Mouse (Mus musculus): ENCODE results near the gene Lin7c. TPM values are rescaled to one million over a fixed set of nuclear protein-coding genes. Genes with fewer than 3 reads are reported as not detected.

The Lin7c gene
- polyA plus RNA-seq, 1 experiment from 2014 or later, result 61.8 TPM

GRCm38 (mm10) chr2:109890068-109890467, 585 bp upstream of the Lin7c start:
- no peak for ATAC-seq (ENCODE audit: insufficient number of reproducible peaks, insufficient read depth, low FRiP score, low TSS enrichment, low read depth)
- H3K4me2 ChIP-seq, result peak overlapping the region; percentile 49
- 38% methylated on average over 4 of the region's 4 CpGs for WGBS
- H3K27ac ChIP-seq, result peak overlapping the region; percentile 94
- H3K4me1 ChIP-seq (replicated peaks), result peaks cover 22% of the 10 kb centered on the region
- H3K36me3 ChIP-seq, result peaks cover 10% of the 10 kb centered on the region
- H3K9ac ChIP-seq (replicated peaks), result peak overlapping the region; percentile 96
- no peaks in the 10 kb centered on the region for H3K9me3 ChIP-seq
- H3K27me3 ChIP-seq, result no peaks in the 10 kb centered on the region
- H3K4me3 ChIP-seq (replicated peaks), result peak overlapping the region; percentile 91

GRCm38 (mm10) chr2:109891031-109891430, 378 bp downstream of the Lin7c start:
- under 1% methylated on average over 34 of the region's 34 CpGs for WGBS
- peaks cover 22% of the 10 kb centered on the region for H3K4me1 ChIP-seq (replicated peaks)
- no peaks in the 10 kb centered on the region for H3K9me3 ChIP-seq
- peak overlapping the region; percentile 91 for H3K4me3 ChIP-seq (replicated peaks)
- H3K27me3 ChIP-seq, result no peaks in the 10 kb centered on the region
- peak overlapping the region; percentile 96 for H3K9ac ChIP-seq (replicated peaks)
- peak overlapping the region; percentile 94 for H3K27ac ChIP-seq
- H3K36me3 ChIP-seq, result peaks cover 20% of the 10 kb centered on the region
- peak; percentile 83 for ATAC-seq (ENCODE audit: insufficient number of reproducible peaks, insufficient read depth, low FRiP score, low TSS enrichment, low read depth)
- H3K4me2 ChIP-seq, result peak overlapping the region; percentile 71

GRCm38 (mm10) chr2:109891471-109891870, 818 bp downstream of the Lin7c start:
- Histone ChIP-seq H3K4me3 (replicated peaks) (peak overlapping the region; percentile 91), H3K27me3 (no peaks in the 10 kb centered on the region), H3K36me3 (peaks cover 24% of the 10 kb centered on the region), H3K4me1 (replicated peaks) (peaks cover 22% of the 10 kb centered on the region), H3K9me3 (no peaks in the 10 kb centered on the region), H3K27ac (peak overlapping the region; percentile 94), H3K4me2 (peak overlapping the region; percentile 71), H3K9ac (replicated peaks) (peak overlapping the region; percentile 96)
- ATAC-seq (ENCODE audit: insufficient number of reproducible peaks, insufficient read depth, low FRiP score, low TSS enrichment, low read depth), result no peak
- WGBS, result 34% methylated on average over 4 of the region's 4 CpGs

GRCm38 (mm10) chr2:109896311-109896710, 5.7 kb downstream of the Lin7c start:
- no peak overlapping the region for H3K9ac ChIP-seq (replicated peaks)
- ATAC-seq (ENCODE audit: insufficient number of reproducible peaks, insufficient read depth, low FRiP score, low TSS enrichment, low read depth), result no peak
- no peaks in the 10 kb centered on the region for H3K9me3 ChIP-seq
- no peaks in the 10 kb centered on the region for H3K27me3 ChIP-seq
- 87% methylated on average over 7 of the region's 7 CpGs for whole genome bisulfite sequencing
- H3K27ac ChIP-seq, result no peak overlapping the region
- H3K4me3 ChIP-seq (replicated peaks), result no peak overlapping the region
- peaks cover 22% of the 10 kb centered on the region for H3K4me1 ChIP-seq (replicated peaks)
- H3K4me2 ChIP-seq, result no peak overlapping the region
- peaks cover 65% of the 10 kb centered on the region for H3K36me3 ChIP-seq

- Histone ChIP-seq H3K9me3 (no peaks in the 10 kb centered on the region), H3K4me2 (no peak overlapping the region), H3K4me3 (replicated peaks) (no peak overlapping the region), H3K27ac (no peak overlapping the region), H3K27me3 (0 out of 2 replicates have a peak, but pooled peaks cover 2% of the 10 kb centered on the region), H3K4me1 (replicated peaks) (no peaks in the 10 kb centered on the region; the same call in 1 of the 2 replicates), H3K36me3 (peaks cover 36% of the 10 kb centered on the region), H3K9ac (replicated peaks) (no peak overlapping the region)
- WGBS, result 72% methylated on average over 7 of the region's 7 CpGs
- no peak for ATAC-seq (ENCODE audit: insufficient number of reproducible peaks, insufficient read depth, low FRiP score, low TSS enrichment, low read depth)
Measured at GRCm38 (mm10) chr2:109902869-109903268, 12.2 kb downstream of the Lin7c start.

- 0 out of 2 replicates have a peak, but pooled peaks cover 2% of the 10 kb centered on the region for H3K27me3 ChIP-seq
- WGBS, result 0% methylated on average over 7 of the region's 7 CpGs
- no peak for ATAC-seq (ENCODE audit: insufficient number of reproducible peaks, insufficient read depth, low FRiP score, low TSS enrichment, low read depth)
Measured at GRCm38 (mm10) chr2:109904171-109904821, 13.6 kb downstream of the Lin7c start.

GRCm38 (mm10) chr2:109909122-109909521, 18.5 kb downstream of the Lin7c start:
- Histone ChIP-seq H3K27ac (no peak overlapping the region), H3K27me3 (0 out of 2 replicates have a peak, but pooled peaks cover 2% of the 10 kb centered on the region), H3K4me1 (replicated peaks) (peaks cover 5% of the 10 kb centered on the region; the same call in 1 of the 2 replicates), H3K4me3 (replicated peaks) (no peak overlapping the region), H3K4me2 (no peak overlapping the region), H3K9me3 (peaks cover 4% of the 10 kb centered on the region; the same call in 1 of the 2 replicates), H3K9ac (replicated peaks) (no peak overlapping the region), H3K36me3 (no peaks in the 10 kb centered on the region)
- no peak for ATAC-seq (ENCODE audit: insufficient number of reproducible peaks, insufficient read depth, low FRiP score, low TSS enrichment, low read depth)
- 63% methylated on average over 2 of the region's 2 CpGs for WGBS

More at GRCm38 (mm10) chr2:109904171-109904821, 13.6 kb downstream of the Lin7c start:
- Histone ChIP-seq H3K4me1 (replicated peaks) (peaks cover 5% of the 10 kb centered on the region; the same call in 1 of the 2 replicates), H3K27ac (no peak overlapping the region), H3K4me3 (replicated peaks) (no peak overlapping the region), H3K9ac (replicated peaks) (no peak overlapping the region), H3K36me3 (peaks cover 23% of the 10 kb centered on the region), H3K4me2 (no peak overlapping the region), H3K9me3 (no peaks in the 10 kb centered on the region)

- Histone ChIP-seq H3K4me1 (replicated peaks) (peaks cover 10% of the 10 kb centered on the region), H3K27me3 (no peaks in the 10 kb centered on the region), H3K27ac (no peak overlapping the region), H3K9ac (replicated peaks) (no peak overlapping the region), H3K4me2 (no peak overlapping the region), H3K36me3 (no peaks in the 10 kb centered on the region), H3K4me3 (replicated peaks) (no peak overlapping the region), H3K9me3 (peaks cover 4% of the 10 kb centered on the region; the same call in 1 of the 2 replicates)
- 81% methylated on average over 8 of the region's 8 CpGs for WGBS
- no peak for ATAC-seq (ENCODE audit: insufficient number of reproducible peaks, insufficient read depth, low FRiP score, low TSS enrichment, low read depth)
Measured at GRCm38 (mm10) chr2:109912216-109912615, 21.6 kb downstream of the Lin7c start.

GRCm38 (mm10) chr2:109912766-109913165, 22.1 kb downstream of the Lin7c start:
- Histone ChIP-seq H3K4me3 (replicated peaks) (no peak overlapping the region), H3K4me1 (replicated peaks) (peaks cover 10% of the 10 kb centered on the region), H3K27me3 (no peaks in the 10 kb centered on the region), H3K9ac (replicated peaks) (no peak overlapping the region), H3K9me3 (peaks cover 4% of the 10 kb centered on the region; the same call in 1 of the 2 replicates), H3K27ac (no peak overlapping the region), H3K36me3 (no peaks in the 10 kb centered on the region), H3K4me2 (no peak overlapping the region)
- no peak for ATAC-seq (ENCODE audit: insufficient number of reproducible peaks, insufficient read depth, low FRiP score, low TSS enrichment, low read depth)
- WGBS, result 84% methylated on average over 12 of the region's 12 CpGs

- peaks cover 4% of the 10 kb centered on the region; the same call in 1 of the 2 replicates for H3K9me3 ChIP-seq
- no peak overlapping the region for H3K27ac ChIP-seq
- peaks cover 10% of the 10 kb centered on the region for H3K4me1 ChIP-seq (replicated peaks)
- no peak overlapping the region for H3K9ac ChIP-seq (replicated peaks)
- H3K4me3 ChIP-seq (replicated peaks), result no peak overlapping the region
- no peaks in the 10 kb centered on the region for H3K27me3 ChIP-seq
- no peaks in the 10 kb centered on the region for H3K36me3 ChIP-seq
- WGBS, result 65% methylated on average over 8 of the region's 8 CpGs
- H3K4me2 ChIP-seq, result no peak overlapping the region
- ATAC-seq (ENCODE audit: insufficient number of reproducible peaks, insufficient read depth, low FRiP score, low TSS enrichment, low read depth), result no peak
Measured at GRCm38 (mm10) chr2:109913241-109913640, 22.6 kb downstream of the Lin7c start.

- Histone ChIP-seq H3K9me3 (peaks cover 4% of the 10 kb centered on the region; the same call in 1 of the 2 replicates), H3K4me2 (no peak overlapping the region), H3K36me3 (no peaks in the 10 kb centered on the region), H3K27me3 (no peaks in the 10 kb centered on the region), H3K4me1 (replicated peaks) (peaks cover 16% of the 10 kb centered on the region), H3K9ac (replicated peaks) (no peak overlapping the region), H3K4me3 (replicated peaks) (no peak overlapping the region), H3K27ac (no peak overlapping the region)
- no peak for ATAC-seq (ENCODE audit: insufficient number of reproducible peaks, insufficient read depth, low FRiP score, low TSS enrichment, low read depth)
Measured at GRCm38 (mm10) chr2:109914601-109915000, 23.9 kb downstream of the Lin7c start.

Data from limb, embryonic 12.5 days (tissue).